Comparison of ENCODE assay signal across 20 mouse cellular contexts in genomic region chr3:132349602-132350001, GRCm38 (mm10).
DNase-seq lines count a peak whose midpoint lies in the region; ATAC-seq lines count a peak whose summit lies in the region.
"Had no signal": no experiment of that assay in that cellular context is flagged by ENCODE, and none has a peak within 500 bp of the region (broad histone marks: within the 10 kb centered on the region; RNA-seq: fewer than 3 reads in every experiment).

No protein-coding gene starts in this region.

- H3K4me2 ChIP-seq in embryonic facial prominence, embryonic 14.5 days (ENCODE audit: low read depth, low read length) = no peak overlapping the region
- H3K4me2 ChIP-seq: embryonic facial prominence, embryonic 12.5 days; forebrain, embryonic 13.5 days; forebrain, embryonic 15.5 days had no signal

- H3K9ac ChIP-seq in embryonic facial prominence, embryonic 14.5 days (ENCODE audit: low read depth, low read length) = no peak overlapping the region
- H3K9ac ChIP-seq: embryonic facial prominence, embryonic 12.5 days; forebrain, embryonic 13.5 days; forebrain, embryonic 15.5 days; forebrain, postnatal 0 days had no signal

- ATAC-seq in embryonic facial prominence, embryonic 14.5 days (ENCODE audit: low read depth) = no peak
- ATAC-seq: activated CD4-positive, CD25-positive, alpha-beta regulatory T cell, adult 4 months; forebrain, embryonic 13.5 days; forebrain, embryonic 15.5 days; forebrain, postnatal 0 days had no signal

- no peak overlapping the region for H3K4me3 ChIP-seq in embryonic facial prominence, embryonic 14.5 days (ENCODE audit: low read depth, low read length)
- H3K4me3 ChIP-seq: embryonic facial prominence, embryonic 12.5 days; forebrain, embryonic 13.5 days; forebrain, embryonic 15.5 days had no signal

- no peaks in the 10 kb centered on the region for H3K4me1 ChIP-seq in embryonic facial prominence, embryonic 14.5 days (ENCODE audit: control insufficient read depth, insufficient read depth, low read length)
- H3K4me1 ChIP-seq: embryonic facial prominence, embryonic 12.5 days; forebrain, embryonic 13.5 days; forebrain, embryonic 15.5 days had no signal

- DNase-seq in Muller cell, postnatal 12 days (ENCODE audit: inconsistent ontology term) = peak; percentile 7
- DNase-seq in NIH3T3 (ENCODE audit: low read depth) = peak; percentile 18
- DNase-seq in embryonic facial prominence, embryonic 14.5 days (ENCODE audit: low spot score) = peak; percentile 44
- no peak for DNase-seq in ovary, postnatal 10 days (ENCODE audit: low spot score)
- DNase-seq in embryo, embryonic 10 days (ENCODE audit: low spot score) = no peak
- DNase-seq in thymus, postnatal 25 days = no peak
- DNase-seq: adrenal gland, adult 8-10 months; adrenal gland, postnatal 14 days; adrenal gland, postnatal 36 days; cerebellum, adult 11-12 months; cerebellum, adult 2 months; cerebellum, adult 9-10 months; cerebellum, postnatal 10 days; cerebellum, postnatal 25 days; embryo, embryonic 11 days; forebrain, postnatal 0 days had no signal

- no peaks in the 10 kb centered on the region for H3K27me3 ChIP-seq in embryonic facial prominence, embryonic 14.5 days (replicated peaks; ENCODE audit: control insufficient read depth, insufficient read depth, low read length)
- H3K27me3 ChIP-seq: embryonic facial prominence, embryonic 12.5 days; forebrain, embryonic 13.5 days; forebrain, embryonic 15.5 days had no signal

- no peak overlapping the region for H3K27ac ChIP-seq in embryonic facial prominence, embryonic 14.5 days (replicated peaks; ENCODE audit: low read depth, low read length)
- H3K27ac ChIP-seq: embryonic facial prominence, embryonic 12.5 days; forebrain, embryonic 13.5 days; forebrain, embryonic 15.5 days had no signal

- no peaks in the 10 kb centered on the region for H3K36me3 ChIP-seq in embryonic facial prominence, embryonic 14.5 days (ENCODE audit: control insufficient read depth, insufficient read depth, low read length)
- H3K36me3 ChIP-seq: embryonic facial prominence, embryonic 12.5 days; forebrain, embryonic 15.5 days had no signal

- no peaks in the 10 kb centered on the region for H3K9me3 ChIP-seq in embryonic facial prominence, embryonic 14.5 days (ENCODE audit: control insufficient read depth, low read length)
- H3K9me3 ChIP-seq: embryonic facial prominence, embryonic 12.5 days; forebrain, embryonic 13.5 days; forebrain, embryonic 15.5 days had no signal

- 25% methylated on average over 1 of the region's 1 CpGs for WGBS in embryonic facial prominence, embryonic 14.5 days

Comparison
In these comparisons a context has a peak if more than half of its experiments do, and no peak if none do; other contexts are left out.
1. DNase-seq: peak in Muller cell, postnatal 12 days (single experiment), NIH3T3 (single experiment) and embryonic facial prominence, embryonic 14.5 days (single experiment); none in ovary, postnatal 10 days (single experiment), embryo, embryonic 10 days (single experiment) and thymus, postnatal 25 days (single experiment).